Mouse (Mus musculus) CH12F3 (cell line): ENCODE results near the gene Mcfd2.

Source experiments
- in situ Hi-C: fragments of 300-500 bp; cut with MboI; formaldehyde crosslinking; loops from 2 replicates; pipeline ENCODE4 v1.14.3; 2020; ENCODE audit warnings: low sequenced_read_pairs

Gene Mcfd2

DNA sequence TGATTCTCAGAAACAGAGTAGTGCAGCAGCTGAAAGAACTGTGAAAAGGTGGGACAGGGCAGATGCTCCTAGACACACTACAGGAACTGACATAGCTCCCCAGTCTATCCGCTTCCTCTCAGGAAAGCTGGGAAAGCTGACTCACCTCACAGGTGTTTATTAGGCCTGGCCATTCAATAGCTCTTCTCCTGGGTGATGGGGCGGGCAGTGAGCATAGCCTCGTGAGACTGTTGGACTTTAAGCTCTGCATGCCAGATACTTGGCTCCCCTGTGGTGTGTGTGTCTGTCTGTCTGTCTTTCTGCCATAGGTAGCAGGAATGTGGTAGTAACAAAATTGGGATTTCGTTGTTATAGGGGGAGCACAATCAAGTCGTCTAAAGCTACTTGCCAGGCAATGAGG lies 23.6 kb upstream of the Mcfd2 start:
- in situ Hi-C loops = no loop called here

GRCm38 (mm10) chr17:87288131-87288530 lies 22.4 kb upstream of the Mcfd2 start:
- in situ Hi-C loops = no loop called here

- in situ Hi-C loops = no loop called here
These were observed 21.6 kb upstream of the Mcfd2 start for GRCm38 (mm10) chr17:87287197-87287777.

DNA sequence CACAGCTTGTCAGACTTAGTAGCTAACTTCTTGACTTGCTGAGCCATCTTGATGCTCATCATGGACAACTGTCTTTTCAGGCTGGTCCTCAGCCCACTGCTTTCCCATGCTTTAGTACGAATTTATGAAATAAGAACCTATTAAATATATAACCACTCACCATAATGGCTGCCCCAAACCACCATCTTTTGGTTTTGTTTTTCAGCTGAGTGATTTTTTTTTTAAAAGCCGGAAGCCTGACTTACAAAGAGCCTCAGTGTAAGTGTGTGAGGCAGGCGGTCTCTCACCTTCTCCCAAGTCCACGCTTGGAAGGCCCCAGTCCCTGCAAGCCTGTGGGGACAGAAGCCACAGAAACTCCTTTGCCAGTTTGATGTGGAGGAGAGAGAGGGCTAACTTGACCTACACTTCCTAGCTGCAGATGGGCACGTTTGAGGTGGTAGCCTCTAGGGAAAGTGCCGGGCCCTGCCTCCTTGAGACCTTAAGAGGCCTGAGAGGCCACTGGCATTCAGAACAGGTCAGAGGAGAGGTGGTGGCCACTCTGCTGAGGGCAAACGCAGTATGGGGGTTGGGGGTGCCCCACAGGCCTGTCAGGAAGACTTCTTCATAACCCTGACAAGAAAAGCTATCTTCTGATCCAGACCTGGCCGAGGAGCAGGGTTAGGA lies 20.9 kb upstream of the Mcfd2 start:
- in situ Hi-C loops = no loop called here

GRCm38 (mm10) chr17:87285731-87286465 lies 20.2 kb upstream of the Mcfd2 start:
- in situ Hi-C loops = no loop called here

DNA sequence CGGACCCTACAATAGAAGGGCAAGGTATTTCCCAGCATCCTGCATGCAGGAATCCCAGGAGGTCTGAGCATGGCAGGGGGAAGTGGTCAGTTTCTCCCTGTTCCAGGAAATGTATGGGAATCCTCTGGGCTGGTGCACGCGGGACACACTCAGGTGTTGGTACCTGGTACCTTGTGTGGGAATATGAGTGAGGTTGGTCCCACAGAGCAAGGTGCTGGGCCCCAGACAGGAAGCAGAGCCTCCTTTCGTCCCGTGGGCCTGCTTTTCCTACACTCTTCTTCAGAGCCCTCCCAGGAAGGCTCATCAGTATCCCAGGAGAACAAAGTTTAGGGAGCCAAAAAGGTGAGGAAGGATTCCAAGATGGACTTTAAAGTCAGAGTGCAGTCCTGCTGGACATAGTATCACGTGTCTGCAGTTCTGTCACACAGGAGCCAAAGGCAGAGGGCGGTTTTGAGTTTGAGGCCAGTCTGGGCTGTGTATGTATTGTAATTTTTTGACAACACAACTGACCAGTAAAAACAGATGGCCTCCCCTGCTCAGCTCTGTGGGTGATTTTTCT lies 18.8 kb upstream of the Mcfd2 start:
- in situ Hi-C loops = no loop called here

- in situ Hi-C loops = no loop called here
These were observed 18.2 kb upstream of the Mcfd2 start for GRCm38 (mm10) chr17:87283755-87284481.

GRCm38 (mm10) chr17:87283055-87283754 lies 17.5 kb upstream of the Mcfd2 start:
- in situ Hi-C loops = no loop called here

- in situ Hi-C loops = no loop called here
These were observed 16.9 kb upstream of the Mcfd2 start, which contains the start of gene Ttc7 for GRCm38 (mm10) chr17:87282706-87283053. Gene Ttc7 (plus strand): TSS chr17:87282886.

GRCm38 (mm10) chr17:87282007-87282705 lies 16.4 kb upstream of the Mcfd2 start:
- in situ Hi-C loops = no loop called here

- in situ Hi-C loops = no loop called here
These were observed 9.9 kb upstream of the Mcfd2 start for GRCm38 (mm10) chr17:87275363-87276341.

DNA sequence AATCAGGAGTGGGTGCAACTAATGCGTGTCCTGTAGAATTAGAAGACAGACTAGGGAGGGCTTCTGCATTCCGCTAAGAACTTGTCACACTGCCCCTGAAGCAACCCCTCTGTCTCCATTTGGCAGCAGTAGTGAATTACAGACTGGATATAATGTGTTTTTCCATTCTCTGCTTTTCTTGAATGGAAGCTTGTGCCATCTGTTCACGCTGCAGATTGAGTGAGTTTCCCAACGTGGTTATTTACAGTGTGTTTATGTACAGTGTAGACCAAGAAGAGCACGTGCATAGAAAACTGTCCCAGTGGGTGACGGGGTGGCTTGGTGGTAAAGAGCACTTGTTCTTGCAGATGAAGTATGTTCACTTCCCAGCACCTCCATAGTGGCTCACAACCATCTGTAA lies 3.7 kb upstream of the Mcfd2 start:
- in situ Hi-C loops = no loop called here

DNA sequence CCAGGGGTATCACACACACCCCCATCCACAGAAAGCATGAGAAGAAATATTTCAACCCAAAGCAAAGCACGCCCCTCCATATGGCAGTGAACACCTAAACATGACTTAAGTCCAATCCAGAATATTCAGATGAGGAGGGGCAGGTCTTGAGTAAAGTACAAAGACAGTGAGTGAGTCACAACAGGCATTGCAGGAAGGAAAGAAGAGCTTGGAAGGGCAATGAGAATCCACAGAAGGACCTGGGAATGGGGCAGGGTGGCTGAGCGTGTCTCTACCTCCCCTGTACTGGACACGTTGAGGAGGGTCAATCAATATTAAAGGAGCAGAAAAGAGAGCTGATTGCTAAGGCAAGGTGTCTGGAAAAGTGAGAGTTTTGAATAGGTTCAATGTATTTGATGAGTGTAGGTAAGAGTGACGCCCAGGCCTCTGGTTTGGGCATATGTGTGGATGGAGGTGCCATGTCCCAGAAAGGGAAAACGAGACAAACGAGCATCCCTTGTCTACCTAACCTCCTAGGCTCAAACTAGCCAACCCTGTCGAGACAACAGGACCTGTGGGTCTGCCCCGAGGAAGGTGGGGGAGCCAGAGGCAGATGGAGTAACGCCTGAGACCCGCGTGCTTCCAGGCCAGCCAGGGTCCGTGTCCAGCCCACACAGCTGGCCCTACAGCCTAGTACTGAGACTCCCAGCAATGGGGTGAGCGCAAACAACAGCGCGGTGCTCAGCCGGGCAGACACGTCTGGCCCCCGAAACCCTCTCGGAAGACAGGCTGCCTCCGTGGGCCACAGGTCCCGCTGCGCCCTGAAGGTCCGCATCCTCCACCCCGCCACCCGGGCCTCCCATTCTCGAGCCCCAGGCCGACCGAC lies 576 bp downstream of the Mcfd2 start:
- in situ Hi-C loops = no loop called here

- in situ Hi-C loops = no loop called here
These were observed 1.5 kb downstream of the Mcfd2 start for GRCm38 (mm10) chr17:87264054-87264830.

DNA sequence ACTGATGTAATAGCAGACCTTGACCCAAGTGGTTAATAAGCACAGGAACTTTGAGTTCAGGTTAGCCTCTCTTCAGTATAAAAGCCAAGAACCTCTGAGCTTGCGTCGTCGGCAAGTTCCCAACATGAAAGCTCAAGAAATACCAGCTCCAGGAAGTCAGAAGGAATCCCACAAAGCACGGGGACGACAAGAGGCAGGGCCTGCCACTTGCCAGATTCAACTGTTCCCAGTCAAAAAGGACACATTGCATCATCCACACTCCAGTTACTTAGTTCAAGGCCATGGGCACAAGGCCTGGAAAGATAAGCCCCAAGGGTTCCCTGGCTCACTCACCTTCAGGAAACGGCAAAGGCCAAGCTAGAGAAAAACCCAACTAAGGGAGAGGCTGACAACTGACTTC lies 2.3 kb downstream of the Mcfd2 start:
- in situ Hi-C loops = no loop called here

DNA sequence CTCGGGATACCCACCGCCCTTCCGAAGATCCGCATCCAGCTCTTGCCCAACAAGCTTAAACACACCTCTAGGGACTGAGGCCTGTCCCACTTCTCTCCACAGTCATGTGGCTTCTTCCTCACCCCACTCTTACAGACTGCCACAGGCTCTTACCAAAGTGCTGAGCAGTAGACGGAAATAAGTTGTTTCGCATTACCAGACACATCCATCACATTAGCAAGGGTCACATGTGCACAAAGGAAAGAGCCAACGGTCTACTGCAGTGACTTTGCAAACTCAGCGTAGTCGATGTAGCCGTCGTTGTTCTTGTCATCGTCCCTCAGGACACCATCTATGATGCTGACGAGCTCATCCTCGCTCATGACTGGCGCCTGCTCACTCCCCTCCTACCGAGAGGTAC lies 10.1 kb downstream of the Mcfd2 start:
- in situ Hi-C loops = no loop called here

- in situ Hi-C loops = loop anchor here (5.0 kb wide), 1 partner anchor 347 kb away; no protein-coding TSS in a partner anchor
These were observed 11.4 kb downstream of the Mcfd2 start for GRCm38 (mm10) chr17:87254384-87254783.
